Mouse (Mus musculus) lung, adult 2 months (tissue): Measurements from ENCODE around the gene Fastkd3.

ENCODE experiments used
- CTCF ChIP-seq: fragments of 200-500 bp; IDR thresholded peaks from 2 replicates; pipeline ENCODE4 v1.5.1; 2011; ENCODE audit warnings: mild to moderate bottlenecking, low read length, control low read depth; ENCODE audit not compliant: insufficient read depth
- POLR2A ChIP-seq: fragments of 200-500 bp; IDR thresholded peaks from 2 replicates; pipeline ENCODE4 v1.6.1; 2011; ENCODE audit warnings: low read depth, mild to moderate bottlenecking, control low read depth, low read length, borderline replicate concordance; ENCODE audit errors: extremely low read depth

GRCm38 (mm10) chr13:68603085-68603484 lies 21.1 kb downstream of the Fastkd3 start:
- TF ChIP-seq CTCF (no peak), POLR2A (no peak)
